Comparison of ENCODE assay signal across 8 mouse cellular contexts in the genomic region with DNA sequence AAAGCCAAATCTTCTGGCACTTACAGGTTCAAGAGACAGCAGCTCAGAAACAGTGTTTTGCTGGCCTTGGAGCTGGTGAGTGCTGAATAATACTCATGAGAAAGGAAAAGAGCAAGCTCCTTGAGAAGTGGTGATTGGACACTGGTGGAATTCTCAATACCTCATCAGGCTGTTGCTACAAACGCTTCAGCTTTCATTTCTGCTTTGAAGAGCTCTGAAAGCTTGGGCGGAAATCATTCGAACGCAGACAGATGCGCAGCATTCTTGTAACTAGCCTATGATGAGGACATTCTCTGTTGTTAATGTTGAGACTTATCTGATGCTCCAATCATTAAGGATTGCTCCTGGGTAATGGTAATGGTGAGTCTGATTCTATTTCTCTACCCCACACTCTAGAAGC. TPM values are rescaled to one million over a fixed set of nuclear protein-coding genes. Genes with fewer than 3 reads are reported as not detected.
DNase-seq lines count a peak whose midpoint lies in the region; ATAC-seq and TF ChIP-seq lines count a peak whose summit lies in the region.

A gene (plus strand): TSS at position 231 of the 400 bp plus-strand sequence.

- peaks cover 6% of the 10 kb centered on the region; the same call in 1 of the 2 replicates for H3K4me1 ChIP-seq in kidney, adult 2 months (ENCODE audit: control insufficient read depth, insufficient read depth, low read length)
- peaks cover 3 to 7% of the 10 kb centered on the region in 2 experiments; a peak in 3 of 4 replicates for H3K4me1 ChIP-seq in MEL (ENCODE audit: control insufficient read depth in 1 of 2, insufficient read depth in 2 of 2, low read length in 2 of 2)
- H3K4me1 ChIP-seq in embryonic facial prominence, embryonic 15.5 days, result peaks cover 14% of the 10 kb centered on the region
- H3K4me1 ChIP-seq in heart, embryonic 16.5 days (ENCODE audit: control insufficient read depth, insufficient read depth, low read length), result peaks cover 28% of the 10 kb centered on the region
- peaks cover 9% of the 10 kb centered on the region for H3K4me1 ChIP-seq in neural tube, embryonic 12.5 days

- TF ChIP-seq CTCF in kidney, adult 2 months (conservative IDR thresholded peaks at IDR 0.05; ENCODE audit: insufficient read depth, insufficient read length, low read depth, low read length), result no peak
- no peak for TF ChIP-seq CTCF in MEL (IDR thresholded peaks at IDR 0.05 in 2 of 3, conservative IDR thresholded peaks at IDR 0.05 in 1 of 3; ENCODE audit: control insufficient read depth in 1 of 3, insufficient read depth in 1 of 3, low read depth in 2 of 3, low read length in 3 of 3, poor library complexity in 1 of 3, severe bottlenecking in 1 of 3)

- TF ChIP-seq POLR2A in kidney, adult 2 months (IDR thresholded peaks at IDR 0.05; ENCODE audit: low read depth, low read length), result no peak
- no peak for TF ChIP-seq POLR2A in MEL (IDR thresholded peaks at IDR 0.05; ENCODE audit: control insufficient read depth in 1 of 2, insufficient read depth in 1 of 2, low read depth in 1 of 2, low read length in 2 of 2, poor library complexity in 1 of 2)

- H3K79me2 ChIP-seq in MEL (ENCODE audit: control insufficient read depth, insufficient read depth, low read length, poor library complexity), result peaks cover 23% of the 10 kb centered on the region

- H3K27ac ChIP-seq in kidney, adult 2 months (ENCODE audit: insufficient read depth, low read depth, low read length), result peak within 1 kb of the TSS; percentile 84
- H3K27ac ChIP-seq in MEL (ENCODE audit: control insufficient read depth, low read depth, low read length), result peak within 1 kb of the TSS; percentile 52
- peak within 1 kb of the TSS; percentile 92 for H3K27ac ChIP-seq in embryonic facial prominence, embryonic 15.5 days (replicated peaks)
- peak within 1 kb of the TSS; percentile 98 for H3K27ac ChIP-seq in heart, embryonic 16.5 days (ENCODE audit: low read length)
- H3K27ac ChIP-seq in neural tube, embryonic 12.5 days, result peak within 1 kb of the TSS; percentile 85

- ATAC-seq in embryonic facial prominence, embryonic 15.5 days (ENCODE audit: insufficient number of reproducible peaks, low FRiP score, low TSS enrichment, low read depth), result no peak
- no peak for ATAC-seq in heart, embryonic 16.5 days (replicated peaks; ENCODE audit: extremely low read depth, insufficient read depth, low FRiP score)
- no peak for ATAC-seq in neural tube, embryonic 12.5 days (ENCODE audit: low FRiP score, low read depth)

- 45% methylated on average over 5 of the region's 5 CpGs for WGBS in kidney, adult 2 months
- 38% methylated on average over 5 of the region's 5 CpGs for whole genome bisulfite sequencing in embryonic facial prominence, embryonic 15.5 days
- WGBS in heart, embryonic 16.5 days, result 40% methylated on average over 5 of the region's 5 CpGs
- 60% methylated on average over 5 of the region's 5 CpGs for WGBS in neural tube, embryonic 12.5 days

- H3K4me3 ChIP-seq in kidney, adult 2 months (ENCODE audit: insufficient read depth, low read depth, low read length), result peak within 1 kb of the TSS; percentile 84
- peak within 1 kb of the TSS; percentile 74 to 100 for H3K4me3 ChIP-seq in MEL (ENCODE audit: control insufficient read depth in 1 of 2, insufficient read depth in 1 of 2, low read depth in 2 of 2, low read length in 2 of 2)
- H3K4me3 ChIP-seq in embryonic facial prominence, embryonic 15.5 days (replicated peaks), result peak within 1 kb of the TSS; percentile 99
- H3K4me3 ChIP-seq in heart, embryonic 16.5 days (ENCODE audit: low read length), result peak within 1 kb of the TSS; percentile 98
- H3K4me3 ChIP-seq in neural tube, embryonic 12.5 days, result peak within 1 kb of the TSS; percentile 97

- no peak for TF ChIP-seq RAD21 in MEL (IDR thresholded peaks at IDR 0.05; ENCODE audit: low read depth, low read length)

- H3K9me3 ChIP-seq in MEL (replicated peaks; ENCODE audit: insufficient read depth, low read length), result no peaks in the 10 kb centered on the region
- no peaks in the 10 kb centered on the region for H3K9me3 ChIP-seq in embryonic facial prominence, embryonic 15.5 days (replicated peaks)
- no peaks in the 10 kb centered on the region for H3K9me3 ChIP-seq in heart, embryonic 16.5 days (replicated peaks; ENCODE audit: control insufficient read depth, low read length)
- no peaks in the 10 kb centered on the region for H3K9me3 ChIP-seq in neural tube, embryonic 12.5 days

- H3K36me3 ChIP-seq in kidney, adult 2 months (ENCODE audit: control insufficient read depth, insufficient read depth, low read length), result no peaks in the 10 kb centered on the region
- peaks cover 0 to 15% of the 10 kb centered on the region in 2 experiments; a peak in 2 of 4 replicates for H3K36me3 ChIP-seq in MEL (ENCODE audit: control insufficient read depth in 1 of 2, insufficient read depth in 2 of 2, low read length in 2 of 2)
- no peaks in the 10 kb centered on the region for H3K36me3 ChIP-seq in embryonic facial prominence, embryonic 15.5 days
- H3K36me3 ChIP-seq in heart, embryonic 16.5 days (ENCODE audit: control insufficient read depth, insufficient read depth), result no peaks in the 10 kb centered on the region
- no peaks in the 10 kb centered on the region for H3K36me3 ChIP-seq in neural tube, embryonic 12.5 days

- H3K27me3 ChIP-seq in kidney, adult 2 months (replicated peaks; ENCODE audit: control insufficient read depth, insufficient read depth, low read length), result no peaks in the 10 kb centered on the region
- H3K27me3 ChIP-seq in MEL (ENCODE audit: control insufficient read depth in 1 of 2, insufficient read depth in 2 of 2, low read length in 2 of 2), result no peaks in the 10 kb centered on the region
- H3K27me3 ChIP-seq in embryonic facial prominence, embryonic 15.5 days, result no peaks in the 10 kb centered on the region
- no peaks in the 10 kb centered on the region for H3K27me3 ChIP-seq in heart, embryonic 16.5 days (ENCODE audit: control insufficient read depth, insufficient read depth, low read length)
- no peaks in the 10 kb centered on the region for H3K27me3 ChIP-seq in neural tube, embryonic 12.5 days (replicated peaks)

- no peak for TF ChIP-seq EP300 in MEL (IDR thresholded peaks at IDR 0.05; ENCODE audit: low read depth in 1 of 2, low read length in 2 of 2)

- DNase-seq in kidney, adult 2 months, result no peak
- DNase-seq in kidney, postnatal 14 days, result no peak
- peak; percentile 71 for DNase-seq in MEL (ENCODE audit: low read depth, low spot score)
- no peak for DNase-seq in left cerebral cortex, postnatal 4 days
- no peak for DNase-seq in cerebellum, adult 11-12 months

- intact Hi-C loops in left cerebral cortex, postnatal 4 days (cut with DNase I), result no loop called here

- peak within 1 kb of the TSS; percentile 87 for H3K9ac ChIP-seq in MEL (ENCODE audit: control insufficient read depth, low read depth, low read length, poor library complexity, severe bottlenecking)
- peak within 1 kb of the TSS; percentile 83 for H3K9ac ChIP-seq in embryonic facial prominence, embryonic 15.5 days
- H3K9ac ChIP-seq in heart, embryonic 16.5 days (ENCODE audit: low read length), result peak within 1 kb of the TSS; percentile 99
- H3K9ac ChIP-seq in neural tube, embryonic 12.5 days, result peak within 1 kb of the TSS; percentile 94

- peak within 1 kb of the TSS; percentile 65 for H3K4me2 ChIP-seq in embryonic facial prominence, embryonic 15.5 days (replicated peaks)
- peak within 1 kb of the TSS; percentile 72 for H3K4me2 ChIP-seq in heart, embryonic 16.5 days (ENCODE audit: low read depth, low read length)
- peak within 1 kb of the TSS; percentile 59 for H3K4me2 ChIP-seq in neural tube, embryonic 12.5 days (replicated peaks)

TF ChIP-seq in MEL, 35 proteins besides CTCF, POLR2A, EP300 and RAD21:
- TF ChIP-seq ELF1 (IDR thresholded peaks at IDR 0.05; ENCODE audit: low read depth, low read length) (no peak), GATA1 (IDR thresholded peaks at IDR 0.05; ENCODE audit: low read depth, low read length) (peak; percentile 60; the same call in 1 of the 2 replicates), TAL1 (IDR thresholded peaks at IDR 0.05; ENCODE audit: low read length) (no peak)
TF ChIP-seq in MEL: peak in this region for 1.

RNA-seq across cellular contexts. Expression of the gene that starts here (rescaled TPM):
- 3.7 and 4.5 TPM in 2 replicates for polyA plus RNA-seq in kidney, adult 2 months (2012; rRNA removed)
- total RNA-seq in MEL (2012; rRNA removed), result 26.0 and 27.0 TPM in 2 replicates
- 100 to 1,000 TPM in 1 of 2 experiments, 10 to 100 TPM in 1; 40.3 to 168 TPM for polyA plus RNA-seq in MEL (2012; ENCODE audit: insufficient read depth in 1 of 2, insufficient read length in 2 of 2, low read depth in 1 of 2, low replicate concordance in 2 of 2, missing spikeins in 1 of 2)
- 54.7 and 56.6 TPM in 2 replicates for polyA plus RNA-seq in embryonic facial prominence, embryonic 15.5 days (2015; fragmentation: Nextera tagmentation; extraction: Ambion mirVana)
- polyA plus RNA-seq in heart, embryonic 16.5 days (2015; fragmentation: Nextera tagmentation; extraction: Ambion mirVana), result 57.9 and 66.6 TPM in 2 replicates
- 100 to 1,000 TPM; 105 to 119 TPM for total RNA-seq in left cerebral cortex, postnatal 4 days (2021)
- 83.0 and 88.3 TPM in 2 replicates for polyA plus RNA-seq in neural tube, embryonic 12.5 days (2016; fragmentation: Nextera tagmentation; extraction: Ambion mirVana)
